Mouse (Mus musculus): ENCODE measurements around the gene Stat4.

Gene Stat4

DNA sequence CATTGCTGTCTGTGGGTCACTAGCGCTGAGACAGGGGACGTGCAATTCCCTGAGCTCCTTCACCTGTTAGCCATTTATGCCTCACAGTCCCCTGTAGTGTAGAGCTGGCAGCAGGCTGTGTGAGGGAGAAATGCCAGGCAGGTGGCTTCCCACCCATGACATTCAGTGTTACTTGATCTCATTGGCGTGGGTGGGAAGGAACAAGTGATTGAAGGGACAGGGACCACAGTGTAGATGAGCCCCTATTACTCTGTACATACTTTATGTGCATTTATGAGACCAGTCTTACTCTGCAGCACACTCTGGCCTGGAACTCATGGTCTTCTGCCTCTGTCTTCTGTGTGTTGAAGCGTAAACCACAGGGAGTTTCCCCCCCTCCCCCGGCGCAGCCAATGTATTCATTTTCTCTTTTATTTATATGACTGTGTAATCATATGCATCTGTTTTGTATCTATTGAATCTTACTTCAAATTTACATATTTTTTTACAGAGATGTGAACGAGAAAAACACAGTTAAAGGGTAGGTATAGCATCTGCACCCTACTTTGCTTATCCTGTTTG lies 156.7 kb downstream of the Stat4 start:
- DNase-seq (ENCODE audit: low read depth in 1 of 2, low spot score in 2 of 2) = no peak

DNA sequence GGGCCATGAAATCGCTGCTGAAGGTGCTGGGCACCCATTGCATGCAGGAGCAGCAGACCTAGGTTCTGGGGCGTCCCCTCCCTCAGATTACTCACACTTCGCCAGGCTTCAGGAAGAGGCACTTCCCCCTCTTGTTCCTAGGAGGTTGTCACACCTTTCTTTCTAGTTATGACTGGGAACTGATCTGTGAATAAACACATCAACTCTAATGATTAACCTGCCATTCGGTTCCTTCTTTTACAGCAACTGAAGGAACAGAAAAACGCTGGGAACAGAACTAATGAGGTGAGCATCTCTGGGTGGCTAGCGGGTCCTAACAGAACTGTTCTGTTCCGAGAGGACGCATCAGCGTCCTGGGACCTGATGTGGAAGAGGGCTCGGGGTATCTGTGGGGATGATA lies 158.0 kb downstream of the Stat4 start:
- DNase-seq (ENCODE audit: low read depth in 1 of 2, low spot score in 2 of 2) = no peak

DNA sequence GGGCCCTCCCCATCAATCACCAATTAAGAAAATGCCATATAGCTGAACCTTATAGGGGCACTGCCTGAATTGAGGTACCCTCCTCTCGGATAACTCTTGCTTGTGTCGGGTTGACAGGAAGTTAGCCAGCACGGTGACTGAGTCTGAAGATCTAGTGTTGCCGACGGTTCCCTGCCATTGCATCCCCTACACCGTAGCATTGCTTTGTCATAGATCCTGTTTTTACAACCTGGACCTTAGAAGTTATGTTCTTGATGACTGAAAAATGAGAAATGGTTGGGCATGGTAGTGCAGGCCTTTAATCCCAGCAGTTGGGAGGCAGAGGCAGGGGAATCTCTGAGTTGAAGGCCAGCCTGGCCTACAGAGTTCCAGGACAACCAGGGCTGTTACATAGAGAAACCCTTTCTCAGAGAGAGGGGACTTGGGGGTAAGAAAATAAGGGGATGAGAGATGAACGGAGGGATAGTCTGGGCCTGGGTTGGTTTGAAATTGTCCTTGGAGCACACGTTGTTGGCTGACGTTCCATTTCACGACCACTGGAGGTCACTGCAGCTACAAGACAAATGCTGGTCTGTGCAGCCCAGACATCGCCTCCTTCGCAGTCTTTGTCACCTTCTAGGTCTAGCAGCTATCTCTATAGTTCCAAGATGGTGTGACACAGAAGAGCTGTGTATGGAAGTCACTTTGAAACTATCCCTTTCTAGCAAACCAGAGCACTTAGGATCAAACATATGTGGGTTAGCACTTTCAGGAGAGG lies 159.4 kb downstream of the Stat4 start:
- no peak for DNase-seq (ENCODE audit: low read depth in 1 of 2, low spot score in 2 of 2)

DNA sequence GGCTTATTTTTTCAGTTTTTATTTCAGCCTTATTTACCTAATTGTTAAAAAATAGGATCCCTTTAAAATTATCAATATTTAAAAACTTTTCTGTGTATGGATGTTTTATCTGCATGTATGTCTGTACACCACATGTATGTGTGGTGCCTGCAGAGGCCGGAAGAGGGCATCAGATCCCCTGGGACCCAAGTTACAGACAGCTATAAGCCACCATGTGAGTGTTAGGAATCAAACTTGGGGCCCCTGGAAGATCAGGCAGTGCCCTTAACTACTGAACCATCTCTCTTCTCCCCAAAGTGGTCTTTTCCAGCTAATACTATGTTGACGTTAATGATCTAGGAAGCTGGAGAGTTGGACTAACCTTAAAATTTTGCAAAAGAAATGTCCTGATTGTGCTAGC lies 160.5 kb downstream of the Stat4 start:
- no peak for DNase-seq (ENCODE audit: low read depth in 1 of 2, low spot score in 2 of 2)

DNA sequence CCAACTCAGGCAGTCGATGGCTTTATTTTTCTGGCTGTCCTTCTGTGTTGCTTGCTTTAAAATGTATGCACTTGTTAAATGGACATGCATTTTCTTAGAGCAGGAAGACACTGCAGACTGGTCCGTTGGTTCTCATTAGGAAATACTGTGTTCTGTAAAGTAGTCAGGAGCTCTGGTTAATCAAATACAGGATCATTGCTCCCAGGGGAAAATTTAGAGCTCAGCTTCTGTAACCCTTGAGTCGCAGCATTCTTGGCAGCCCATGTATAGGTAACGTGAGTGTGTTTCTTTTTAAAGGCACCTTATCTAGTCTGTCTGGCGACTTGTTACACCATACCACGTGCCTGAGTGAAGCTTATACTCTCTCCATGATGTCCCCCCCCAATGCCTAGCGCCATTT lies 161.2 kb downstream of the Stat4 start:
- no peak for DNase-seq (ENCODE audit: low read depth in 1 of 2, low spot score in 2 of 2)

DNA sequence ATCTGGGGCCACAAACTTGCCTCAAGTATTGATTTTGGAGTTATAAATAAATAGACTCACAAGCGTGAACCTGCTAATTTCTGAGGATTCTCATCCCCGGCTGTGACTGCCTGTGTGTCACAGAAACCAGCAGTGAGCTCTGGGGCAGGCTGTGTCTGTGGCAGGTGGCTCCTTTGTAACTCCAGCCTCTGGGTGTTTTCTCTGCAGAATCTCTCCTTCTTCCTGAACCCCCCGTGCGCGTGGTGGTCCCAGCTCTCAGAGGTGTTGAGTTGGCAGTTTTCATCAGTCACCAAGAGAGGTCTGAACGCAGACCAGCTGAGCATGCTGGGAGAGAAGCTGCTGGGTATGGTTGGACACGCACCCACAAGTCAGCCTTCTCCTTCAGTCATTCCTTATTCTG lies 161.7 kb downstream of the Stat4 start:
- no peak for DNase-seq (ENCODE audit: low read depth in 1 of 2, low spot score in 2 of 2)

- no peak for DNase-seq (ENCODE audit: low read depth in 1 of 2, low spot score in 2 of 2)
These were observed 163.0 kb downstream of the Stat4 start for GRCm38 (mm10) chr1:52149934-52150346.

GRCm38 (mm10) chr1:52150676-52151075 lies 163.7 kb downstream of the Stat4 start:
- no peak for DNase-seq (ENCODE audit: low read depth in 1 of 2, low spot score in 2 of 2)

- DNase-seq (ENCODE audit: low read depth in 1 of 2, low spot score in 2 of 2) = no peak
These were observed 164.2 kb downstream of the Stat4 start for GRCm38 (mm10) chr1:52151166-52151565.

DNA sequence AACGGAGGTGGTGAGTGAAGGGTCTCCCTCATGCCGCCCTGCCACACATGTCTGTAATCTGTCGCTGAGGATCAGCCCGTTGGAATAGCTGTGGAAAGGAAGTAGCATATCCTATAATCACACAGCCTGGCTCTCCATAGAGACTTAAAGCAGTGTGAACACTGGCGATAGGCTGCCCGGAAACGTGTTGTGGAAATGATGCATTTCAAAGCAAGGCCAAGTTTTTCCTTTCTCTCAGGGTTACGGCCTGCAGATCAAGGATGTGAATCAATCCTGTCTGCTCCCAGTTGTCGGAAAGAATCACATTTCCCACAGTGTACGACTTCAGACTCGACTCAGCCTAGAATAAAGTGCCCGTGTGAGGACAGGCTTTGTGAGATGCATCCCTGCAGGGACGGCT lies 165.4 kb downstream of the Stat4 start:
- DNase-seq (ENCODE audit: low read depth in 1 of 2, low spot score in 2 of 2) = no peak

DNA sequence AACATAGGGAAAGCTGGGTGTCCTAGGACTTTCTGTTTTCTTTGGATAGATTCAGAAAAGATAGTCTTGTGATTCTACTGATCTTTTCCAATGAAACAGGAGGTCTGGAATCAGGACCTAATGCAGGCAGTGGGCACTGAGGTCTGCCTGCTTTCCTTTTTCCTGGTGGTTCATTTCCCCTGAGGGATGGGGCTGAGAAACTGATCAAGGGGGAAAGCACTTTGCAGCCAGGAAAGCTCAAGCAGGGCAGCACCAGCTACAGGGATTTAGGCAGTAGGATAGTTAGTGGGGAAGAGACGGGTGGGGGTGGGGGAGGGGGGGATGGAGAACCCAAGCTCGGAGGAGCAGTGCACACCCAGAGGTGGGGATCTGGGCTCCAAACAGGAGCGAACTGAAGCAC lies 166.0 kb downstream of the Stat4 start:
- no peak for DNase-seq (ENCODE audit: low read depth in 1 of 2, low spot score in 2 of 2)

DNA sequence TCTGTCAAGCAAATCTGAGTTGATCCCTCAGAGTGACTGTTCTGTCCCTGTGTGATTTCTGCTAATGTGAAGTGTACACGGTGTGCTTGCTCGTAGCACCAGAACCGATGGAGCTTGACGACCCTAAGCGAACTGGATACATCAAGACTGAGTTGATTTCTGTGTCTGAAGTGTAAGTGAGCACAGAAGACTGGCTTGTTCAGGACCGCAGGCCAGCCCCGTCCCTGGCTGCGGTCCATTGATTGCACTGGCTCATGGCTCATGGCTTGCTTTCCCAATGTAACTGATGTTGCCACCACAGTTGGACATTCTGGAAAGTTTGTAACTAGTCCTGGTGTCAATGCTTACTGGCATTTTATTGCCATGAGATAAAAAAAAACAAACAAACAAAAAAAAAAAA lies 167.9 kb downstream of the Stat4 start:
- no peak for DNase-seq (ENCODE audit: low read depth in 1 of 2, low spot score in 2 of 2)

DNA sequence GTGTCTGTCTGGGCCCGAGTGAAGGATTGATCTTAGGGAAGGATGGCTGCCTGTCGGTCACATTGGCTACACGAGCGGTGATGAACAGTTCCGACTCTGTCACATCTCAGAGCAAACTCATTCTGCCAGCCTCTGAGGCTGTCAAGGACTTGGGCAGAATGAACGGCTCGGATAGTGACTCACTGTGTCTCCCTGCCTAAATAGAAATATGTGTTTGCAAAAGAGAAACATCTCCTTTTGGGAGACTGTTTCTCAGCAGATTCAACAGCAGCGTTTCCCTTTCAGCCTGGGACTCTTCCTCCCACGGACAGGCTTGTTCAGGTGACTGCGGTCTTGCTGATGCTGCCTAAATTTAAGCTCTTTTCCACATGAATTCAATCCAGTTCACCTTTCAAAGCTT lies 169.4 kb downstream of the Stat4 start:
- no peak for DNase-seq (ENCODE audit: low read depth in 1 of 2, low spot score in 2 of 2)

Data from monocyte, adult 2 months (primary cell).